21 mouse cellular contexts compared by ENCODE assay signal in the genomic region with DNA sequence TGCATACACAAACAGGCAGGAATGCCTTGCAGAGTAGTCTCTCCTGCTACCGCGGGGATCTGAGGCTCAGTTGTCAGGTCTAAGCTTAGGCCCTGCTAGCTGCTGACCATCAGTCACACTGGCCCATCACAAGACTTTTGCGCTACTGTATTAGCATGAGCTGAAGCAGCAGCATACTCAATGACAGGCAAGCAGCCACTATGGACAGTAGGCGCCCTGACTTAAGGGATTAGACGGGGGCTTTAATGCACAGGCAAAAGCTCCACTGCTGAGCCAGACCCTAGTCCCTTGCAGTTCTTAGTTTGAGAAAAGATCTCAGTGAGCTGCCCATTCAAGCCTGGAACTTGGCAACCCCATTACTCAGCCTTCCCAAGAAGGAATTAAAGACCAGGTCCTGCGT.
DNase-seq lines count a peak whose midpoint lies in the region; ATAC-seq and TF ChIP-seq lines count a peak whose summit lies in the region.
"Had no signal": no experiment of that assay in that cellular context is flagged by ENCODE, and none has a peak within 500 bp of the region (broad histone marks: within the 10 kb centered on the region; RNA-seq: fewer than 3 reads in every experiment).

No protein-coding gene starts in this region.

- no peaks in the 10 kb centered on the region for H3K36me3 ChIP-seq in stomach, postnatal 0 days (ENCODE audit: control insufficient read depth, insufficient read depth, low read length)

- H3K9me3 ChIP-seq in stomach, postnatal 0 days (ENCODE audit: control insufficient read depth, low read length): no peaks in the 10 kb centered on the region
- H3K9me3 ChIP-seq: embryonic facial prominence, embryonic 12.5 days; forebrain, embryonic 12.5 days; heart, embryonic 15.5 days; hindbrain, embryonic 13.5 days had no signal

- H3K27me3 ChIP-seq in stomach, postnatal 0 days (ENCODE audit: control insufficient read depth, insufficient read depth, low read length): no peaks in the 10 kb centered on the region
- H3K27me3 ChIP-seq: embryonic facial prominence, embryonic 12.5 days; forebrain, embryonic 12.5 days; heart, embryonic 15.5 days; hindbrain, embryonic 13.5 days had no signal

- TF ChIP-seq EP300 in stomach, postnatal 0 days (optimal IDR thresholded peaks at IDR 0.05): no peak

- ATAC-seq in stomach, postnatal 0 days (ENCODE audit: low FRiP score, low TSS enrichment): no peak
- ATAC-seq: forebrain, embryonic 16.5 days; hindbrain, postnatal 0 days had no signal

- 62% methylated on average over 6 of the region's 6 CpGs for WGBS in stomach, postnatal 0 days

- H3K4me1 ChIP-seq in stomach, postnatal 0 days (replicated peaks; ENCODE audit: control insufficient read depth, insufficient read depth): no peaks in the 10 kb centered on the region
- H3K4me1 ChIP-seq: embryonic facial prominence, embryonic 12.5 days; forebrain, embryonic 12.5 days; heart, embryonic 15.5 days; hindbrain, embryonic 13.5 days had no signal

- H3K4me3 ChIP-seq in gastrocnemius, adult 2 months: no peak overlapping the region
- H3K4me3 ChIP-seq in stomach, postnatal 0 days (ENCODE audit: low read depth, low read length): no peak overlapping the region
- H3K4me3 ChIP-seq: embryonic facial prominence, embryonic 12.5 days; forebrain, embryonic 12.5 days; heart, embryonic 15.5 days; hindbrain, embryonic 13.5 days had no signal

- no peak for TF ChIP-seq CTCF in gastrocnemius, adult 2 months (IDR thresholded peaks at IDR 0.05)
- no peak for TF ChIP-seq CTCF in brain, embryonic 14.5 days (IDR thresholded peaks at IDR 0.05; ENCODE audit: borderline replicate concordance, extremely low read depth, insufficient read depth, insufficient read length)
- no peak for TF ChIP-seq CTCF in stomach, postnatal 0 days (IDR thresholded peaks at IDR 0.05; ENCODE audit: low read depth)

- H3K9ac ChIP-seq in stomach, postnatal 0 days (ENCODE audit: low read length): no peak overlapping the region
- H3K9ac ChIP-seq: embryonic facial prominence, embryonic 12.5 days; forebrain, embryonic 12.5 days; heart, embryonic 15.5 days; hindbrain, embryonic 13.5 days had no signal

- no peak for DNase-seq in gastrocnemius, adult 2 months
- DNase-seq in gastrocnemius, adult 18-20 months (ENCODE audit: low spot score): no peak
- DNase-seq in brain, embryonic 14.5 days (ENCODE audit: low read depth): peak; percentile 37
- DNase-seq in retina, embryonic 14.5 days (ENCODE audit: low spot score): peak; percentile 12
- no peak for DNase-seq in stomach, postnatal 0 days (ENCODE audit: low spot score)
- DNase-seq in spleen, adult 12 weeks (ENCODE audit: low spot score): no peak
- DNase-seq in urinary bladder, adult 18-20 months (ENCODE audit: low spot score in 2 of 2): no peak
- DNase-seq: adrenal gland, postnatal 14 days; cerebellum, adult 18-20 months; cerebellum, adult 9-11 months; cerebellum, postnatal 36 days; gastrocnemius, postnatal 25 days; heart, adult 18-20 months; heart, postnatal 14 days had no signal

- no peak for TF ChIP-seq POLR2A in brain, embryonic 14.5 days (IDR thresholded peaks at IDR 0.05; ENCODE audit: borderline replicate concordance, extremely low read depth, insufficient read depth, insufficient read length, poor library complexity, severe bottlenecking)

- H3K4me2 ChIP-seq in stomach, postnatal 0 days (replicated peaks; ENCODE audit: low read depth): no peak overlapping the region
- H3K4me2 ChIP-seq: embryonic facial prominence, embryonic 12.5 days; forebrain, embryonic 12.5 days; heart, embryonic 11.5 days; heart, embryonic 15.5 days; hindbrain, embryonic 13.5 days had no signal

- H3K27ac ChIP-seq in gastrocnemius, adult 2 months: peak overlapping the region; percentile 56
- H3K27ac ChIP-seq in stomach, postnatal 0 days (replicated peaks): 0 out of 2 replicates have a peak overlapping the region, but pooled peaks have one; percentile 35
- H3K27ac ChIP-seq: embryonic facial prominence, embryonic 12.5 days; forebrain, embryonic 12.5 days; heart, embryonic 15.5 days; hindbrain, embryonic 13.5 days; hindbrain, postnatal 0 days had no signal

- intact Hi-C loops in gastrocnemius, adult 2 months (cut with DNase I): no loop called here

Comparison
In these comparisons a context has a peak if more than half of its experiments do, and no peak if none do; other contexts are left out.
1. DNase-seq: peak in brain, embryonic 14.5 days (single experiment) and retina, embryonic 14.5 days (single experiment); none in gastrocnemius, adult 2 months (single experiment), gastrocnemius, adult 18-20 months (single experiment), stomach, postnatal 0 days (single experiment), spleen, adult 12 weeks (single experiment) and urinary bladder, adult 18-20 months (0 of 2).